Mouse (Mus musculus): ENCODE measurements at regions not wholly inside any gene's neighbourhood (a gene's known extent, or its start where the extent isn't known, plus 50 kb on each side); places are given as distances from the start of the nearest gene placed in this dataset.

- DNase-seq (ENCODE audit: low read depth): no peak
These were observed 50.5 kb upstream of the Ednra start for GRCm38 (mm10) chr8:77774551-77775335.

GRCm38 (mm10) chr8:77775526-77775925 lies 51.3 kb upstream of the Ednra start:
- DNase-seq (ENCODE audit: low read depth): no peak

GRCm38 (mm10) chr8:77777597-77777996 lies 53.3 kb upstream of the Ednra start:
- no peak for DNase-seq (ENCODE audit: low read depth)

- DNase-seq (ENCODE audit: low read depth): no peak
These were observed 61.5 kb upstream of the Ednra start for GRCm38 (mm10) chr8:77785676-77786255.

GRCm38 (mm10) chr8:77794911-77795310 lies 70.6 kb upstream of the Ednra start:
- DNase-seq (ENCODE audit: low read depth): no peak

GRCm38 (mm10) chr8:77803147-77803903 lies 79.1 kb upstream of the Ednra start:
- no peak for DNase-seq (ENCODE audit: low read depth)

- no peak for DNase-seq (ENCODE audit: low read depth)
These were observed 80.3 kb upstream of the Ednra start for GRCm38 (mm10) chr8:77804536-77804935.

- DNase-seq (ENCODE audit: low read depth): no peak
These were observed 80.7 kb upstream of the Ednra start for GRCm38 (mm10) chr8:77804956-77805355.

GRCm38 (mm10) chr8:77805657-77806056 lies 81.4 kb upstream of the Ednra start:
- DNase-seq (ENCODE audit: low read depth): no peak

GRCm38 (mm10) chr8:77814796-77815647 lies 90.8 kb upstream of the Ednra start:
- DNase-seq (ENCODE audit: low read depth): no peak

GRCm38 (mm10) chr8:77815648-77815971 lies 91.3 kb upstream of the Ednra start:
- DNase-seq (ENCODE audit: low read depth): no peak

GRCm38 (mm10) chr8:77816217-77816616 lies 92.0 kb upstream of the Ednra start:
- no peak for DNase-seq (ENCODE audit: low read depth)

- no peak for DNase-seq (ENCODE audit: low read depth)
These were observed 101.5 kb upstream of the Ednra start for GRCm38 (mm10) chr8:77825786-77826185.

GRCm38 (mm10) chr8:77826255-77826654 lies 102.0 kb upstream of the Ednra start:
- DNase-seq (ENCODE audit: low read depth): no peak

- no peak for DNase-seq (ENCODE audit: low read depth)
These were observed 103.8 kb upstream of the Ednra start for GRCm38 (mm10) chr8:77828079-77828478.

- no peak for DNase-seq (ENCODE audit: low read depth)
These were observed 105.0 kb upstream of the Ednra start for GRCm38 (mm10) chr8:77829126-77829748.

GRCm38 (mm10) chr8:77829764-77830163 lies 105.5 kb upstream of the Ednra start:
- no peak for DNase-seq (ENCODE audit: low read depth)

- DNase-seq (ENCODE audit: low read depth): no peak
These were observed 110.0 kb upstream of the Ednra start for GRCm38 (mm10) chr8:77834283-77834682.

GRCm38 (mm10) chr8:77836902-77837489 lies 112.7 kb upstream of the Ednra start:
- DNase-seq (ENCODE audit: low read depth): no peak

- DNase-seq (ENCODE audit: low read depth): no peak
These were observed 118.3 kb upstream of the Ednra start for GRCm38 (mm10) chr8:77842392-77843139.

- DNase-seq (ENCODE audit: low read depth): no peak
These were observed 119.0 kb upstream of the Ednra start for GRCm38 (mm10) chr8:77843229-77843628.
